Mouse (Mus musculus): ENCODE measurements around the gene Mdm2.
A peak's percentile ranks its signal among the peaks of the same experiment; 100 is the strongest.
"Not testable (repeated sequence)": the region's sequence is repeated elsewhere in the genome, so short reads cannot be mapped to it uniquely, and the experiment has no call there.

The Mdm2 gene

DNA sequence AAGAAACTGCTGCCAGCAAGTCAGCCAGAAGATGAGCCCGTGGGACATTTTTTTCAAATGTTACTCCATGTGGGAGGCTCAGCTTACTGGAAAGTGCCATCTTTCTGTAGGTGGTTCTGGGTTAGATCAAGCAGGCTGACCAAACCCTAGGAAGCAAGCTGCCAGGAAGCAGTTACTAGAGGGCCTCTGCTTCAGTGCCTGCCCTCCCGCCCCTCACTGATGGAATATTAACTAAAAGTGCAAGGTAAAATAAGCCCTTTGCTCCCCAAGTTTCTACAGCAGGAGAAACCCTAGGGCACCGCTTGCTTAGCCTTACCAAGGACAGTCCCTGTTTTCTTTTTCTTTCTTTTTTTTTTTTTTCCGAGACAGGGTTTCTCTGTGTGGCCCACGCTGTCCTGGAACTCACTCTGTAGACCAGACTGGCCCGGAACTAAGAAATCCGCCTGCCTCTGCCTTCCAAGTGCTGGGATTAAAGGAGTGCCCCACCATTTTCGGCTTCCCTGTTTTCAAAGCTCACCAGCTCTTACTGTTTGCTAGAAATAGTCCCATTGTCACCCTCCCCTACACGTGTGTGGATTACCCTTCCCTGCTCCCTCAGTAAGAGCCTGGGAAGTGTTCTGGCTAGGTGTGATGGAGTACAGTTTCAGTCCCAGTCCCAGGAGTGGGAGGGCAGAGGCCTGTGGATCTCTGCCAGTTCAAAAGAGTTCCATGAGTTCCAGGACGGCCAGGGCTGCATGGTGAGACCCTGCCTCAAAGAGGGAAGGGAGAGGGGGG lies 37.9 kb upstream of the Mdm2 start:
- DNase-seq (ENCODE audit: low spot score in 2 of 2): no peak

DNA sequence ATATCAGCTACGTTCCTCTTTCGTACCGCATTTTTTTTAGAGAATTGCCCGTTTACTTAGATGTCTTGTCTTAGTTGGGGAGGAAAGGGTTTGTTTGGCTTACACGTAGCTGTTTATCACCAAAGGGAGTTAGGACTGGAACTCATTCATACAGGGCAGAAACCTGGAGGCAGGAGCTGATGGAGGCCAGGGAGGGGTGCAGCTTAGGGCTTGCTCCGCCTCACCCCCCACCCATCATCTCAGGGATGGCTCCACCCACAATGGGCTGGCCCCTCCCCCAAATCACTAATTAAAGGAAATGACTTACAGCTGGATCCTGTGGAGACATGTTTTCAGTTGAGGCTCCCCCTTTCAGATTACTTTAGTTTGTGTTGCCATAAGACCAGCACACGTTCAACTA lies 37.2 kb upstream of the Mdm2 start:
- no peak for DNase-seq (ENCODE audit: low spot score in 2 of 2)

GRCm38 (mm10) chr10:117746297-117746883 lies 35.8 kb upstream of the Mdm2 start, which contains the start of gene Slc35e3:
TSS of gene Slc35e3 (minus strand) at chr10:117746365.
- peak; percentile 78 to 93 for DNase-seq (ENCODE audit: low spot score in 2 of 2)

- peak in 1 of 2 experiments; percentile 20 for DNase-seq (ENCODE audit: low spot score in 2 of 2)
Observed at GRCm38 (mm10) chr10:117745570-117746296, 35.2 kb upstream of the Mdm2 start.

DNA sequence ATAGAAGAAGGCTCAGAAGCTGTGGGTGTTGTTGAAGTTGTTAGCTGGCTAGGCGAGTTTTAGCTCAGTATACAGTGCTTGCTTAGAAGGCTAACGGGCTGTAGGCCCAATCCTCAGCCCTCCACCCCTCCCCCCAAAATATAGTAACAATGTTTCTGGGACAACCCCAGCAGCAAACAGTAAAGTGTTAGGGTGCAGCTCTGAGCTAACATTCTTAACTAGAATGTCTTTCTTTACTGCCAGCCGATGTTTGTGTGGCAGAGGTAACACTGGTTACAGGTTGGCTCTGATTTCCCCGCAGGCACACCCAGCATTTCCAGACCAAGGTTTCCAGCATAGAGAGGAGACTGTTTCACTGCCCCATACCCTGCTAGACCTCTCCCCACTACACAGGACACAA lies 33.4 kb upstream of the Mdm2 start:
- DNase-seq (ENCODE audit: low spot score in 2 of 2): no peak

GRCm38 (mm10) chr10:117743182-117743581 lies 32.6 kb upstream of the Mdm2 start:
- no peak for DNase-seq (ENCODE audit: low spot score in 2 of 2)

DNA sequence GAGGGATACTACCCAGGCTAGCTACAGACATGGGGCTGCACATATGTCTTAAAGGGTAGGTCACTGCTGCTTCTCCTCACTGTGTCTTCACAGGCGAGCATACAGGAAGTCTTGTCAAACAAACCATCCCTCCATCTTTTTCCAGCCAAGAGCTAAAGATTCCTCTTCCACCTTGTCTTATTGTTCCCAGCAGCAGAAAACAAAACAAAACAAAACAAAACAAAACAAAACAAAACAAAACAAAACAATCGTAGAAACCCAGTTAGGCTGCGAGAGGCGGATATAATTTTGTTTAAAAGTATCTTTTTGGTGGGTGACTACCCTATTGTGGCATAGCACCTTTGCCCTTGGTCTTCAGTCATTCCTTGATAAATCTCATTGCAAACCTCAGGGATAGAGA lies 32.1 kb upstream of the Mdm2 start:
- no peak for DNase-seq (ENCODE audit: low spot score in 2 of 2)

- DNase-seq (ENCODE audit: low spot score in 2 of 2): no peak
Observed at GRCm38 (mm10) chr10:117741698-117742475, 31.3 kb upstream of the Mdm2 start.

DNA sequence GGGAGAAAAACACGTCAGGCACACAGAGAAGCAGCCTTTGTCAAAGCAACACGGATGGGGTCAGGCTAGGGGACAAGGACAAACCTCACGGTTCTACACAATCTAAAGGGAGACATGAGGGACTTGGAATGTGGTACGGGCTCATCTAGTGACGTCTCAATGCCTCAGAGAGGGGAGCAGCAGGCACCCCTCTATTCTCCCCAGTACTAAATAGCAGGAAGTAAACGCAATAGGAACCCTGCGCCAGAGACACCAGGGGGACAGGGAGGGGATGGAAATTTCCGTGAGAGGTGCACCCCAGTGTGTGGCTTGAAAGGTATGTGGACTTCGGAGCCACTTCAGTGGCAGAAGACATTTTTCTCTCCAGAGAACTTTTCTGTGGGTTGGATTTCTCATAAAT lies 30.4 kb upstream of the Mdm2 start:
- DNase-seq (ENCODE audit: low spot score in 2 of 2): no peak

GRCm38 (mm10) chr10:117740171-117740570 lies 29.6 kb upstream of the Mdm2 start:
- no peak for DNase-seq (ENCODE audit: low spot score in 2 of 2)

DNA sequence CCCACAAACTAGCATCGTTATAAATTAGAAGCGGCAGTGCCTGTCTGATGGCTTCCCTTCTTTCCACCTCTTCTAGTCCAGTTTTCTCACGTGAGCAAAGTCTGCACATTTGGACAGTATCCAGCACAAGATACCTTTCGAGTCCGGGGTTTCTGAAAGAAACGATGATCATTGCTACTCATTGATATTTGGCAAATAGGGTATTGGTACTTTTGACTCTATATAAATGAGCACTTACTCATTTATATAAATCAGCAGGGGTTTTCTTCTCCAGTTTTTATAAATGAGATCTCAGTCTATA lies 29.0 kb upstream of the Mdm2 start:
- DNase-seq (ENCODE audit: low spot score in 2 of 2): no peak

DNA sequence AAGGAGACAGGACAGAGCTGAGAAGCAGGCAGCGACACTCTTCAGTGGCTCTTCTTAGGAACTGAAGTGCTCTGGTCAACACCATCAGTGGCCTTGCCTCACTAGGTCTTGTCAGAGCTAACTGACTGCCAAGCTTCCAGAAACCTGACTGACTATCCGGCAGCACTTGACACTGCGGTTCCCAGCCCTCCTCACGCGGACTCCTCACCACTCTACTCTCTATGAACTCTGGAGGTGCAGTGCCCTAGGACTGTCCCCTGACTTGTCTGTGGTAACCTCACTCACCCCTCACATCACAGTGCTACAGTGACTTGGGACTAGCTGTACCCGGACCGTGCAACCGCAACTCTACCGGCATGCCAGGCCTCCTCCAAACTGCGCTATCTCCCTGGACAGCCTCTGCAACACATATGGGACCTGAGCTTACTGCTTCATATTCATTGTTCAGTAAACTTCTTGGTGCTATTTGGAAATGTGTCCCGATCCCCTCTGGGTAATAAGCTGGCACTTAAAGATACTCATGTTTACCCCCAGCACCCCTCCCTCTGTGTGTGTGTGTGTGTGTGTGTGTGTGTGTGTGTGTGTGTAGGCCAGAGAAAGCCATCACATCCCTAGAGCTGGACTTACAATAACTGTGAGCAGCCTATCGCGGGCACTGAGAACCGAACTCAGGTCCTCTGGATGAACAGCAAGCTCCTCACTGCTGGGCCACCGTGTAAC lies 28.5 kb upstream of the Mdm2 start:
- DNase-seq (ENCODE audit: low spot score in 2 of 2): no peak

- no peak for DNase-seq (ENCODE audit: low spot score in 2 of 2)
Observed at GRCm38 (mm10) chr10:117738140-117738921, 27.8 kb upstream of the Mdm2 start.

- not testable (repeated sequence) for DNase-seq (ENCODE audit: low spot score in 2 of 2)
Observed at GRCm38 (mm10) chr10:117737498-117737897, 26.9 kb upstream of the Mdm2 start.

GRCm38 (mm10) chr10:117737075-117737474 lies 26.5 kb upstream of the Mdm2 start:
- no peak for DNase-seq (ENCODE audit: low spot score in 2 of 2)

DNA sequence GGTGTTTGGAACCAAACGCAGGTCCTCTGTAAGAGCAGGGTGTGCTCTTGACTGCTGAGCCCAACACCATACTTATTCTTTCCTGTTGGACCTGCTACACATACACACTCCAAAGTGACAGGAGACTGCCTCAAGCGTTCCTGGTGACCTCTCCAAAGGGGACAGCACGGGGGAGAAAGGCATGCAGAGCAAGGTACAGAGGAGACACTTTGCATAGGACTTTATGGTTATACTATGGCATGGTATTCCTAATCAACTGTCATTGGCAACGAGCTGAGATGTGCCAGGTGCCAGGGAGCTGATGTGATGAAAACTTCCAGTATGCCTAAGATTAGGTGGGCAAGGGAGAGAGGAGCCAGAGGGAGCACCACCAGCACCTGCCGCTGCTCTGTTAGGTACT lies 26.0 kb upstream of the Mdm2 start:
- DNase-seq (ENCODE audit: low spot score in 2 of 2): no peak

DNA sequence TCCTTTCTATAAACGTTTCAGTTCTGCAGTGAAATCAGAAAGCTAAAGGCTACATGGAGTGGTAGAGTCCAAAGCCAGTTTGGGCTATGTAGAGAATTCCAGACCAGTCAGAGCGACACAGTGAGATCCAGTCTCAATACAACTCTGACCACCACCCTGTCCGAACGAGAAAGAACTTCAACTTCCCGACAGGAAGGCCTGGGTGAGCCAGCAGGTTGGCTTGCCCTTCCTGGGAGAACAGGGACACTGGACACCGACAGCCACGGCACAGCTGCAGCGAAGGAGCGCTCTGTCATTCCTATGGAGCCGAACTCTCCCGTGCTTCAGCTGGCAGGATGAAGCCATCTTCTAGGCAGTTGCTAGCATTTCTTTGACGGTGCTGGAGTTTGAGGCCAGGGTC lies 24.8 kb upstream of the Mdm2 start:
- DNase-seq (ENCODE audit: low spot score in 2 of 2): not testable (repeated sequence)

- DNase-seq (ENCODE audit: low spot score in 2 of 2): not testable (repeated sequence)
Observed at GRCm38 (mm10) chr10:117734104-117734852, 23.7 kb upstream of the Mdm2 start.

DNA sequence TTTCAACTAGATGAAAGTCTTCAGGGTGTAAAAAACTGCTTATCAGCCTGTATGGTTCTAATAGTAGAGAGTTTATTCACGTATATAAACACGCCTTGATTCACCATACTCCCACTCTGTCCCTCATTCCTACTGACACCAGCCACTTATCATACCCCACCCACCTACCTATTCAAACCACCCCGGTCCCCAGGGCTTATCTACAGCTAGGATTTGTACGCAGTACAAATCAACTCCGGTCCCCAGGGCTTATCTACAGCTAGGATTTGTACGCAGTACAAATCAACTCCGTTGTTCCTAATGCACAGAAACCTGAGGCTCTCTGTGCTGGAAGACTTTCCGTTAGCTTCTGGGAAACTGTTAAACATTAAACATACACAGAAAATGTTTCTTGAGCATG lies 23.1 kb upstream of the Mdm2 start:
- not testable (repeated sequence) for DNase-seq (ENCODE audit: low spot score in 2 of 2)

All from left cerebral cortex, adult 9 months (tissue).